Mouse (Mus musculus): ENCODE measurements around the gene Aim2. TPM values are rescaled to one million over a fixed set of nuclear protein-coding genes. Genes with fewer than 3 reads are reported as not detected.

The Aim2 gene
- total RNA-seq, 2 experiments from 2014 or later: 56.5 to 67.4 TPM

- ATAC-seq (replicated peaks; ENCODE audit: poor library complexity): no peak
These were observed 30.8 kb downstream of the Aim2 start for GRCm38 (mm10) chr1:173381436-173381835.

GRCm38 (mm10) chr1:173389431-173389830, 38.8 kb downstream of the Aim2 start:
- no peak for ATAC-seq (replicated peaks; ENCODE audit: poor library complexity)

- no peak for ATAC-seq (replicated peaks; ENCODE audit: poor library complexity)
These were observed 39.3 kb downstream of the Aim2 start for GRCm38 (mm10) chr1:173389901-173390401.

- ATAC-seq (replicated peaks; ENCODE audit: poor library complexity): no peak
These were observed 41.1 kb downstream of the Aim2 start for GRCm38 (mm10) chr1:173391754-173392153.

- ATAC-seq (replicated peaks; ENCODE audit: poor library complexity): peak; percentile 96
These were observed 47.8 kb downstream of the Aim2 start for GRCm38 (mm10) chr1:173398323-173398970.

GRCm38 (mm10) chr1:173404696-173405309, 54.1 kb downstream of the Aim2 start:
- no peak for ATAC-seq (replicated peaks; ENCODE audit: poor library complexity)

- ATAC-seq (replicated peaks; ENCODE audit: poor library complexity): peak; percentile 96
These were observed 58.4 kb downstream of the Aim2 start for GRCm38 (mm10) chr1:173409066-173409465.

GRCm38 (mm10) chr1:173411863-173412262, 61.2 kb downstream of the Aim2 start:
- ATAC-seq (replicated peaks; ENCODE audit: poor library complexity): peak; percentile 50

- peak; percentile 43 for ATAC-seq (replicated peaks; ENCODE audit: poor library complexity)
These were observed 64.0 kb downstream of the Aim2 start for GRCm38 (mm10) chr1:173414631-173415030.

- no peak for ATAC-seq (replicated peaks; ENCODE audit: poor library complexity)
These were observed 67.8 kb downstream of the Aim2 start for GRCm38 (mm10) chr1:173418516-173418915.

GRCm38 (mm10) chr1:173418936-173419621, 68.4 kb downstream of the Aim2 start:
- ATAC-seq (replicated peaks; ENCODE audit: poor library complexity): peak; percentile 83

- peak; percentile 91 for ATAC-seq (replicated peaks; ENCODE audit: poor library complexity)
These were observed 69.7 kb downstream of the Aim2 start for GRCm38 (mm10) chr1:173420374-173420773.

- peak; percentile 59 for ATAC-seq (replicated peaks; ENCODE audit: poor library complexity)
These were observed 75.7 kb downstream of the Aim2 start for GRCm38 (mm10) chr1:173426345-173426744.

GRCm38 (mm10) chr1:173427385-173427784, 76.7 kb downstream of the Aim2 start:
- ATAC-seq (replicated peaks; ENCODE audit: poor library complexity): peak; percentile 68

- peak; percentile 65 for ATAC-seq (replicated peaks; ENCODE audit: poor library complexity)
These were observed 79.5 kb downstream of the Aim2 start for GRCm38 (mm10) chr1:173429995-173430699.

GRCm38 (mm10) chr1:173432411-173432810, 81.7 kb downstream of the Aim2 start:
- no peak for ATAC-seq (replicated peaks; ENCODE audit: poor library complexity)

GRCm38 (mm10) chr1:173437161-173437953, 86.7 kb downstream of the Aim2 start:
- ATAC-seq (replicated peaks; ENCODE audit: poor library complexity): peak; percentile 74

GRCm38 (mm10) chr1:173440681-173441080, 90.0 kb downstream of the Aim2 start:
- peak; percentile 30; the same call in 1 of the 2 replicates for ATAC-seq (replicated peaks; ENCODE audit: poor library complexity)

- peak; percentile 82 for ATAC-seq (replicated peaks; ENCODE audit: poor library complexity)
These were observed 90.5 kb downstream of the Aim2 start for GRCm38 (mm10) chr1:173441210-173441609.

GRCm38 (mm10) chr1:173443061-173443460, 92.4 kb downstream of the Aim2 start:
- ATAC-seq (replicated peaks; ENCODE audit: poor library complexity): no peak
